Mouse (Mus musculus): ENCODE measurements around the gene Oprl1. TPM values are rescaled to one million over a fixed set of nuclear protein-coding genes. Genes with fewer than 3 reads are reported as not detected.

Gene Oprl1
- polyA plus RNA-seq, 2 experiments from 2014 or later = not detected

- ATAC-seq = peak; percentile 88
Observed at GRCm38 (mm10) chr2:181693339-181694280, 21.2 kb upstream of the Oprl1 start, which contains the start of gene Rgs19. Gene Rgs19 (minus strand): TSS chr2:181693977.

GRCm38 (mm10) chr2:181694581-181694980 lies 20.2 kb upstream of the Oprl1 start:
- no peak for ATAC-seq

DNA sequence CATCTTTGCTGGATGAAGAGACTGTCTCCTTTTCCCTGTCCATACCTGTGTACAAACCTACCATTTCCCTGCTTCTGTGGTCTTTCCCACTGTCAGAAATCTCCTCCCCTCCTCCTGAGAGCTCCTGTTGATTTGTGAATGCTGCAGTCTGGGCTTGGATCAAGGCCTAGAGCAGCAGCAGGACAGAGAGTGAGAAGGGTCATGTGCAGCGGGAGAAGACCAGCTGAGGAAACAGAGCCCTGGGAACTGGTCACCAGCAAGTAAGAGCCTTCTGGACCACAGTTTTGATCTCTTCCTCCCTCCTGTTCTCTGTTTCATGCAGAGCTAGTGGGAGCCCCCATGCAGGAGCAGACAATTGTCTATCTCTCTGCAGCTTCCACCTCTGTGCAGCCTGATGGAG lies 19.0 kb upstream of the Oprl1 start:
- ATAC-seq = no peak

GRCm38 (mm10) chr2:181696801-181697420 lies 17.9 kb upstream of the Oprl1 start:
- ATAC-seq = no peak

GRCm38 (mm10) chr2:181698241-181698640 lies 16.6 kb upstream of the Oprl1 start, which contains the start of gene Lkaaear1:
Gene Lkaaear1 (minus strand): TSS chr2:181698442.
- ATAC-seq = no peak

DNA sequence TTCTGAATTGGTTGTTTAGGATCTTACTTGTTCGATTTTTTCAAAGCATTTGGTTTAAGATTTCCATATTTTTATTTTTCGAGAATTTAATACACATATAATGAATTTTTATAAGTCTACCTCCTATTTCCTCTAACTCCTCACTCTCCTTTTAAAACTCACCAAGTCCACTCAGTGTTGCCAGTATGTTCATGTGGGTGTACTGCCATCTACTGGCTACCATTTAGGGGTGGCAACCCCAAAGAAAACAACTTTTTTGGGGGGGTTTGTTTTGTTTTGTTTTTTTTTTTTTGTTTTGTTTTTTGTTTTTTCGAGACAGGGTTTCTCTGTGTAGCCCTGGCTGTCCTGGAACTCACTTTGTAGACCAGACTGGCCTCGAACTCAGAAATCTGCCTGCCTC lies 8.1 kb upstream of the Oprl1 start:
- ATAC-seq = peak; percentile 86

DNA sequence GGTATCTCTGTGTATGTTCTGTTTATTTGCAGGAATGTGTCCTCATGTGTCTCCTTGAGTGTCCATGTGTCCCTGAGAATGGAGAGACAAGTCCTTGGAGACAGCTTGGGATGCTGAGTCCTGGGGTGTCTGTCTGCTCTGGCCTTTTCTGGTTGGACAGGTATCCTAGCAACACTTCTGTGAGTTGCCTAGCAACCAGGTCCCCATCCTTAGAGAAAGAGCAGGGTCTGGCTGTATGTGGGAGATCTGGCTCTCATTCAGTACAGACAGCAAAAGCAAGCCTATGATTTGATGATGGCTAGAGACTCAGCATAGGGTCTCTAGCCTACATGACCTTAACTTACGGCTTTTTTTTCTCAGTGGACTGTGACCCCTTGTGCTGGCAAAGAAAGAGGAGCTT lies 1.1 kb upstream of the Oprl1 start:
- ATAC-seq = no peak

- no peak for ATAC-seq
Observed at GRCm38 (mm10) chr2:181715382-181715781, 566 bp downstream of the Oprl1 start.

- ATAC-seq = no peak
Observed at GRCm38 (mm10) chr2:181716991-181717390, 2.2 kb downstream of the Oprl1 start.

- no peak for ATAC-seq
Observed at GRCm38 (mm10) chr2:181720061-181720460, 5.2 kb downstream of the Oprl1 start.

GRCm38 (mm10) chr2:181721200-181721599 lies 6.4 kb downstream of the Oprl1 start:
- no peak for ATAC-seq

- no peak for ATAC-seq
Observed at GRCm38 (mm10) chr2:181722213-181722612, 7.4 kb downstream of the Oprl1 start.

DNA sequence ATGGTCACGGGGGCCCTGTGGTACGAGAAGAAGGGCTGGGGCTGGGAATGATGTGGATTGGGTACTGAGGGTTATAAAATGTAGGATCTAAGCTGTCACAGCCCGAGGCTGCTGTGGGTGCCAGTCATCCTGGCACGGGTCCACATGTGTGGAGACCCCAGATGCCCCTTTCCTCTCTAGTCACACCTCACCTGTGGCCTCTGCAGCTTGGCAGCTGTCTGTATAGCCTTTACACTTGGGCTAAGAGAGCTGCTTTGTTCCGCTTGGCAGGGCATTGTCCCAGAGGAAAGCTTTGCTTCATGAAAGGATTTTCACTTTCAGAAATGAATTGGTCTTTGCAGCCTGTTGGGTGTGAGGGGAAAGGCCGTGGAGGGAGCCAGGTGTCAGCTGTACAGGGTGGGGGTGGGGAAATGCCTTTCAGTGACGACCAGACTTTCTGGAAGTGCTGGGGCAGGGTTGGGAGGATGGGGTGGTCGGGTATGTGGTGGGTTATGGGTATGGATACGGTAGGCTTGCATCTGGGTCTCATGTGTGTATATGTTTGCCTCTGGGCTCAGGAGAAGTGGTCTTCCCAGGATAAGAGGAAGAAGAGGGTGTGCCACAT lies 12.9 kb downstream of the Oprl1 start:
- ATAC-seq = no peak

DNA sequence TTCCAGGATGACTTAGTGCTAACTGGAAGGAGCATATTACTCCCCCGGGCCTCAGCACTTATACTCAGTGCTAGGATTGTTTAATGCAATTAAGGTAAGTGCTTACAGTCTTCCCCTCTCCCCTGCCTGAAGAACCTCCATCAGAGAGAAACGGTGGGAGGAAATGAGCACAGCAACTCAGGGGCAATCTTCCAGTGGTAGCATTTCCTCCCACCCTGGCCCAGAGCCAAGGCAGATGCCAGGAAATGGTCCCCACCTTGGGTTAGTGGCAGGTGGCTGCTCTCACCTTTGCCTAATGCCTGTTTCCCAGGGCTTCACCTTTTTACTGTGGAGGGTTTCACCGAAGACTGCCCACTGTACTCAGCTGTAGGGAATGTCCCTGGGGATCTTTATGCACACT lies 15.2 kb downstream of the Oprl1 start:
- ATAC-seq = no peak

DNA sequence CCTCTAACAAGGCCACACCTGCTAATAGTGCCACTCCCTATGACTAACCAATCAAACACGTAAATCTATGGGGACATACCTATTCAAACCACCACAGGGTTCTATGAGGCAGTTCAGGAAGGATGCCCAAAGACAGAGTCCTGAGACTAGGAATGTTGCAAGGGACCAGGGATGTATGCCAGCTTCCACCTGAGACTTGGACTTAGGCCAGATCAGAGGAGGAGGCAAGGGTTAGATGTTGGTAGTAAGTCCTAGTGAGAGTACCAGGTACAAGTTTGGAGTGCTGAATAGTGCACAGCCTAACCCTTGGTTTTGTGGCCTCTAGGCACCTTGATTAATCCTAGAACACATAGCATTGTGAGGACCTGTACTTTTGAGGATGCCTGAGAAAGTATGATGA lies 37.8 kb downstream of the Oprl1 start:
- no peak for ATAC-seq

- no peak for ATAC-seq
Observed at GRCm38 (mm10) chr2:181758147-181758725, 43.4 kb downstream of the Oprl1 start.

DNA sequence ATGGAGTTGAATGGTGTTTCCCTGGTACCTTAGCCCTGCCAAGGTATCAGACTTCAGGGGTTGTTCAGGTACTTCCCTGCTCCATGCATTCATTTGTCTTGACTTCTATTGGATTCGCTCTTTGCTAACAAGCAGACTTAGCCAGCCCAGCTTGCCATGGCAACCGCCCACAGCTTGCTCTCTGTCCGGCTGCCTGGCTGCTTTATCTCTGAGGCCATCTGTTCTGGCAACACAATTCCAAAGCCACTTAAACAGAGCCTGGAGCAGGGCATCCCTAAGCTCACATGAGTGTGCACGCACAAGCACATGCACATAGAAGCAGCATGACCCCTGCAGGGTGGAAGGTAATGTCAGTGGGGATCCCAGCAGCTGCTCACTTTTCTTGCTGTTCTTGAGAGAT lies 44.2 kb downstream of the Oprl1 start:
- ATAC-seq = no peak

DNA sequence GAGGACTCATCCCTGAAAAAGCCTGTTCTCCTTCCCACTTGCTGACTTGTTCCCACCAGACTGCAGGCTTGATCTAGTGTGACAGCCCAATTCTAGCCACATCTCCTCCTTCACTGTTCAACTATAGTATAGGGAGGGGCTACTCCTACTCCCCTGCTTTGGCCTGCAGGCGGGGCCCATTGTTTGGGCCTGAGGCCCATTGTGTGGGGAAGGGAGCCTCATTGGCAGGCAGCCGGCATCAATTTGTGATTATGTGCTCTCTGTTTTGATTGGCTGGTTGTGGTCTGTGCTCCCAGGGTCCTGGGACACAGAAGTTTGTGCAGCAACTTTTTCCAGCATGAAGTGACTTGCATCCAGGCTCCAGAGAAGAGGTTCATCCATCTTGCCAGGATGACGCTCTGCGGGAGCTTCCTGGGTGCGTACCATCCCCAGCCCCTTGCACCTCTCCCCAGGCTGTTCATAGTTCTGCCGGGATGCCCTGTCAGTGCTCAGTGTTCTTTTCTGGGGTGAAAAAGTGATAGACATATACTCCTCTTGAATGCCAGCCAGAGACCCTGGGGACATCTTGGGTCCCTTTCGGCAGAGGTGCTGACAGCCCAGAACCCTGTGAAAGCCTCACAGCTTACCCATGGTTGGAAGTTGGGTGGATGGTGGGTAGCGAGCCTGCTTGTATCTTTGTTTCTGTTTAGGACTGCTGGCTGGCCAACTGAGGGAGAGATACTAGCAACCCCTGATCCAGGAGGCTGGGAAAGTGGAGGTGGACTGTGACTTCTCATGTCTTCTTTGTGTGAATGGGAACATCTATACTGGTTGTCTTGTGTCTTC lies 48.4 kb downstream of the Oprl1 start, which contains the start of gene Myt1:
Gene Myt1, plus strand, starts transcription at position 327 of the 825 bp plus-strand sequence.
- ATAC-seq = no peak

- ATAC-seq = no peak
Observed at GRCm38 (mm10) chr2:181763886-181764527, 49.2 kb downstream of the Oprl1 start.

DNA sequence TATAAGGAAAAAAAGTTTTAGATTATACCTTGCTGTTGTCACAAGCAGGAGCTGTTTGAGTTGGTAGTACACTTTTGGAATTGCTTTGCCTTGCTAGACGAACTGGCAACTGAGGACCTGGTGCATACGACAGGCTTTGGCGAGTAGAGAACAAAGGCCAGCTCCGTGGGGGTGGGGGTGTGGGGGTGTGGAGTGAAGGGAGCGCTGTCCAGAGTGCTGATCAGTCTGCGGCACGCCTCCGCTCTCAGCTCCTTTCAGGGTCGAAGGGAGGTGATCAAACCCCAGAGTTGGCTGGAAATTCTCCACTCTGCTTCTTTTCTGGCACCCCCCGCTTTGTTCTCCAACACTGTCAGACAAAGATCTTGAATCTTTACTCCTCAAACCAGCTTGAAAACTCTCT lies 49.8 kb downstream of the Oprl1 start:
- no peak for ATAC-seq

GRCm38 (mm10) chr2:181765251-181765650 lies 50.4 kb downstream of the Oprl1 start:
- ATAC-seq = no peak
